Mouse (Mus musculus) liver, adult 2 months (tissue): ENCODE data around the gene Sp2. TPM values are rescaled to one million over a fixed set of nuclear protein-coding genes. Genes with fewer than 3 reads are reported as not detected.

ENCODE experiments used
- DNase-seq: peaks from one replicate; pipeline ENCODE4 v3.0.0-alpha.2; 2011; ENCODE audit warnings: low read depth, low spot score; ENCODE audit errors: extremely low read depth
- H3K27ac ChIP-seq: fragments of 200-500 bp; replicated peaks from 2 replicates; pipeline ENCODE4 v1.5.1; 2012; ENCODE audit warnings: low read depth, mild to moderate bottlenecking, control low read depth, inconsistent platforms, low read length; ENCODE audit not compliant: insufficient read depth
- H3K27me3 ChIP-seq: fragments of 200-500 bp; 2 replicates; pipeline ENCODE4 v1.6.1; 2012; ENCODE audit warnings: mild to moderate bottlenecking, moderate library complexity, low read length, inconsistent platforms; ENCODE audit not compliant: control insufficient read depth, insufficient read depth
- H3K36me3 ChIP-seq: fragments of 200-500 bp; 2 replicates; pipeline ENCODE4 v1.6.1; 2012; ENCODE audit warnings: low read length, inconsistent platforms; ENCODE audit not compliant: control insufficient read depth, insufficient read depth
- H3K4me1 ChIP-seq: fragments of 200-500 bp; 2 replicates; pipeline ENCODE4 v1.6.1; 2011; ENCODE audit warnings: low read length; ENCODE audit not compliant: control insufficient read depth, insufficient read depth
- H3K4me3 ChIP-seq: fragments of 200-500 bp; 2 replicates; pipeline ENCODE4 v1.5.1; 2011; ENCODE audit warnings: low read depth, mild to moderate bottlenecking, control low read depth, low read length, moderate library complexity; ENCODE audit not compliant: insufficient read depth
- H3K79me2 ChIP-seq: fragments of 200-500 bp; 2 replicates; pipeline ENCODE4 v1.6.1; 2012; ENCODE audit warnings: inconsistent platforms, mild to moderate bottlenecking, low read length, moderate library complexity; ENCODE audit not compliant: control insufficient read depth, insufficient read depth
- H3K9ac ChIP-seq: fragments of 200-500 bp; 2 replicates; pipeline ENCODE4 v1.6.1; 2012; ENCODE audit warnings: low read depth, mild to moderate bottlenecking, control low read depth, inconsistent platforms, low read length
- CTCF ChIP-seq: fragments of 200-500 bp; IDR thresholded peaks from 2 replicates; pipeline ENCODE4 v1.5.1; 2011; ENCODE audit warnings: low read depth, low read length, control low read depth
- POLR2A ChIP-seq: fragments of 200-500 bp; IDR thresholded peaks from 2 replicates; pipeline ENCODE4 v1.6.1; 2011; ENCODE audit warnings: low read length, control low read depth; ENCODE audit not compliant: insufficient read depth; ENCODE audit errors: extremely low read depth
- WGBS: fragments of 180-500 bp; shearing (Covaris S2); methylation state at CpG from one replicate; pipeline ENCODE4 v1.1.7; 2018; 5-methylcytosine and 5-hydroxymethylcytosine counted together
- polyA plus RNA-seq: library from polyadenylated mRNA; depleted of rRNA; stranded (reverse); fragments of >200 nt; gene quantifications from 2 replicates; pipeline ENCODE4 v1.2.3, GENCODE M21; 2012
- total RNA-seq: library from RNA; depleted of rRNA; stranded (reverse); fragments of >200 nt; gene quantifications from 2 replicates; pipeline ENCODE4 v1.2.3, GENCODE M21; 2014

The Sp2 gene
- total and polyA plus RNA-seq, 2 experiments: 0.28 to 3.8 TPM

GRCm38 (mm10) chr11:96955094-96955493 lies 27.7 kb downstream of the Sp2 start:
- no peak overlapping the region for H3K9ac ChIP-seq
- H3K27ac ChIP-seq: no peak overlapping the region
- H3K36me3 ChIP-seq: 0 out of 2 replicates have a peak, but pooled peaks cover 2% of the 10 kb centered on the region

GRCm38 (mm10) chr11:96952896-96953295 lies 29.9 kb downstream of the Sp2 start:
- 79% methylated on average over 6 of the region's 6 CpGs for WGBS
- Histone ChIP-seq H3K4me1 (no peaks in the 10 kb centered on the region), H3K9ac (no peak overlapping the region), H3K27me3 (no peaks in the 10 kb centered on the region), H3K27ac (no peak overlapping the region), H3K4me3 (no peak overlapping the region), H3K36me3 (0 out of 2 replicates have a peak, but pooled peaks cover 2% of the 10 kb centered on the region), H3K79me2 (no peaks in the 10 kb centered on the region)
- no peak for DNase-seq
- TF ChIP-seq POLR2A (no peak), CTCF (no peak)

More at GRCm38 (mm10) chr11:96955094-96955493, 27.7 kb downstream of the Sp2 start:
- Histone ChIP-seq H3K4me3 (no peak overlapping the region), H3K4me1 (no peaks in the 10 kb centered on the region), H3K27me3 (no peaks in the 10 kb centered on the region), H3K79me2 (no peaks in the 10 kb centered on the region)
- TF ChIP-seq POLR2A (no peak), CTCF (no peak)
- WGBS: 87% methylated on average over 4 of the region's 4 CpGs
- DNase-seq: no peak

GRCm38 (mm10) chr11:96952426-96952825 lies 30.3 kb downstream of the Sp2 start:
- 0 out of 2 replicates have a peak, but pooled peaks cover 2% of the 10 kb centered on the region for H3K36me3 ChIP-seq
- H3K9ac ChIP-seq: no peak overlapping the region
- no peak overlapping the region for H3K4me3 ChIP-seq
- no peaks in the 10 kb centered on the region for H3K27me3 ChIP-seq
- TF ChIP-seq POLR2A (no peak), CTCF (no peak)
- no peak for DNase-seq
- WGBS: 88% methylated on average over 10 of the region's 10 CpGs
- H3K79me2 ChIP-seq: no peaks in the 10 kb centered on the region
- H3K27ac ChIP-seq: no peak overlapping the region
- H3K4me1 ChIP-seq: no peaks in the 10 kb centered on the region

GRCm38 (mm10) chr11:96950767-96951166 lies 32.0 kb downstream of the Sp2 start:
- Histone ChIP-seq H3K36me3 (0 out of 2 replicates have a peak, but pooled peaks cover 2% of the 10 kb centered on the region), H3K79me2 (no peaks in the 10 kb centered on the region), H3K27me3 (no peaks in the 10 kb centered on the region)

GRCm38 (mm10) chr11:96947849-96948248 lies 34.9 kb downstream of the Sp2 start:
- no peak overlapping the region for H3K4me3 ChIP-seq
- TF ChIP-seq POLR2A (no peak), CTCF (no peak)
- no peak for DNase-seq
- H3K36me3 ChIP-seq: 0 out of 2 replicates have a peak, but pooled peaks cover 2% of the 10 kb centered on the region
- H3K79me2 ChIP-seq: no peaks in the 10 kb centered on the region
- 87% methylated on average over 4 of the region's 4 CpGs for WGBS
- peaks cover 2% of the 10 kb centered on the region; the same call in 1 of the 2 replicates for H3K4me1 ChIP-seq
- no peaks in the 10 kb centered on the region for H3K27me3 ChIP-seq
- H3K27ac ChIP-seq: no peak overlapping the region
- no peak overlapping the region for H3K9ac ChIP-seq

More at GRCm38 (mm10) chr11:96950767-96951166, 32.0 kb downstream of the Sp2 start:
- WGBS: 97% methylated on average over 3 of the region's 3 CpGs
- no peaks in the 10 kb centered on the region for H3K4me1 ChIP-seq
- H3K27ac ChIP-seq: no peak overlapping the region
- no peak overlapping the region for H3K9ac ChIP-seq
- no peak overlapping the region for H3K4me3 ChIP-seq
- no peak for DNase-seq
- TF ChIP-seq CTCF: peak; percentile 58
- TF ChIP-seq POLR2A: no peak

GRCm38 (mm10) chr11:96946498-96946897 lies 36.3 kb downstream of the Sp2 start:
- H3K36me3 ChIP-seq: no peaks in the 10 kb centered on the region
- TF ChIP-seq POLR2A: no peak
- no peaks in the 10 kb centered on the region for H3K27me3 ChIP-seq
- peaks cover 6% of the 10 kb centered on the region for H3K4me1 ChIP-seq
- no peak for DNase-seq
- no peaks in the 10 kb centered on the region for H3K79me2 ChIP-seq
- no peak overlapping the region for H3K4me3 ChIP-seq
- WGBS: 96% methylated on average over 9 of the region's 9 CpGs
- H3K27ac ChIP-seq: no peak overlapping the region
- no peak overlapping the region for H3K9ac ChIP-seq
